Mouse (Mus musculus) neural tube, embryonic 11.5 days (tissue): ENCODE measurements at regions not wholly inside any gene's neighbourhood (a gene's known extent, or its start where the extent isn't known, plus 50 kb on each side); places are given as distances from the start of the nearest gene placed in this dataset. TPM values are rescaled to one million over a fixed set of nuclear protein-coding genes. Genes with fewer than 3 reads are reported as not detected.

ENCODE experiments used
- ATAC-seq: fragments of 200-750 bp; cut with Nextera tagmentation; 2 replicates; pipeline ENCODE4 v1.8.0; 2017; ENCODE audit warnings: moderate number of reproducible peaks, mild to moderate bottlenecking, moderate TSS enrichment, moderate library complexity; ENCODE audit not compliant: insufficient read depth, low FRiP score, low TSS enrichment
- DNase-seq: peaks from one replicate; pipeline ENCODE4 v3.0.0-alpha.2; 2015; ENCODE audit warnings: low spot score
- H3K27ac ChIP-seq: fragments of 300-500 bp; sonication (generic); 2 replicates; pipeline ENCODE4 v1.5.1; 2014; ENCODE audit warnings: low read depth, mild to moderate bottlenecking, low read length
- H3K27me3 ChIP-seq: fragments of 300-500 bp; sonication (generic); 2 replicates; pipeline ENCODE4 v1.6.1; 2014; ENCODE audit warnings: mild to moderate bottlenecking, low read length, mixed read lengths; ENCODE audit not compliant: control insufficient read depth, insufficient read depth
- H3K36me3 ChIP-seq: fragments of 300-500 bp; sonication (generic); 2 replicates; pipeline ENCODE4 v1.6.1; 2014; ENCODE audit warnings: mild to moderate bottlenecking, low read length, moderate library complexity, mixed read lengths; ENCODE audit not compliant: control insufficient read depth, insufficient read depth
- H3K4me1 ChIP-seq: fragments of 300-500 bp; sonication (generic); 2 replicates; pipeline ENCODE4 v1.6.1; 2014; ENCODE audit warnings: low read length, mixed read lengths; ENCODE audit not compliant: control insufficient read depth, insufficient read depth
- H3K4me2 ChIP-seq: fragments of 300-500 bp; sonication (generic); 2 replicates; pipeline ENCODE4 v1.6.1; 2014; ENCODE audit warnings: low read depth, mild to moderate bottlenecking, moderate library complexity
- H3K4me3 ChIP-seq: fragments of 300-500 bp; sonication (generic); 2 replicates; pipeline ENCODE4 v1.5.1; 2014; ENCODE audit warnings: low read depth, low read length
- H3K9ac ChIP-seq: fragments of 300-500 bp; sonication (generic); 2 replicates; pipeline ENCODE4 v1.6.1; 2014; ENCODE audit warnings: mild to moderate bottlenecking, low read length
- H3K9me3 ChIP-seq: fragments of 300-500 bp; sonication (generic); 2 replicates; pipeline ENCODE4 v1.6.1; 2016; ENCODE audit warnings: low read length; ENCODE audit not compliant: control insufficient read depth
- WGBS: fragments of 180-500 bp; shearing (Covaris S2); extraction: QIAGEN DNeasy Blood & Tissue Kit; methylation state at CpG from one replicate; pipeline ENCODE4 v1.1.7; 2014; 5-methylcytosine and 5-hydroxymethylcytosine counted together
- microRNA-seq: library from miRNA; unstranded; fragments of <30 nt; microRNA quantifications from one replicate; pipeline ENCODE4, GENCODE M21; 2016

- 89% methylated on average over 1 of the region's 1 CpGs for WGBS
- DNase-seq (no peak), ATAC-seq (no peak)
Measured at GRCm38 (mm10) chr6:22825086-22825768, 50.1 kb upstream of the Ptprz1 start.

More at GRCm38 (mm10) chr6:22825086-22825768, 50.1 kb upstream of the Ptprz1 start:
- Histone ChIP-seq H3K27me3 (no peaks in the 10 kb centered on the region), H3K9me3 (no peaks in the 10 kb centered on the region), H3K4me2 (no peak overlapping the region), H3K4me1 (no peaks in the 10 kb centered on the region), H3K36me3 (no peaks in the 10 kb centered on the region), H3K9ac (no peak overlapping the region), H3K27ac (no peak overlapping the region), H3K4me3 (no peak overlapping the region)

Small RNA genes in the stretch of these regions (microRNA-seq; reads per million reads assigned to microRNA genes)
- not detected for gene Gm25942
